Mouse (Mus musculus) embryonic facial prominence, embryonic 15.5 days (tissue): ENCODE measurements around the gene Cfap46. TPM values are rescaled to one million over a fixed set of nuclear protein-coding genes. Genes with fewer than 3 reads are reported as not detected.

Experiments
- ATAC-seq: fragments of 200-750 bp; cut with Nextera tagmentation; 2 replicates; pipeline ENCODE4 v1.8.0; 2017; ENCODE audit warnings: low read depth, moderate TSS enrichment; ENCODE audit not compliant: insufficient number of reproducible peaks, low FRiP score, low TSS enrichment
- H3K27ac ChIP-seq: fragments of 300-500 bp; sonication (generic); replicated peaks from 2 replicates; pipeline ENCODE4 v1.5.1; 2015; ENCODE audit warnings: mild to moderate bottlenecking, inconsistent platforms
- H3K27me3 ChIP-seq: fragments of 300-500 bp; sonication (generic); 2 replicates; pipeline ENCODE4 v1.6.1; 2015; ENCODE audit warnings: inconsistent platforms
- H3K36me3 ChIP-seq: fragments of 300-500 bp; sonication (generic); 2 replicates; pipeline ENCODE4 v1.6.1; 2015; ENCODE audit warnings: mild to moderate bottlenecking, inconsistent platforms
- H3K4me1 ChIP-seq: fragments of 300-500 bp; sonication (generic); 2 replicates; pipeline ENCODE4 v1.6.1; 2015; ENCODE audit warnings: inconsistent platforms
- H3K4me2 ChIP-seq: fragments of 300-500 bp; sonication (generic); replicated peaks from 2 replicates; pipeline ENCODE4 v1.6.1; 2015; ENCODE audit warnings: mild to moderate bottlenecking, inconsistent platforms
- H3K4me3 ChIP-seq: fragments of 300-500 bp; sonication (generic); replicated peaks from 2 replicates; pipeline ENCODE4 v1.5.1; 2015; ENCODE audit warnings: mild to moderate bottlenecking, inconsistent platforms
- H3K9ac ChIP-seq: fragments of 300-500 bp; sonication (generic); 2 replicates; pipeline ENCODE4 v1.6.1; 2015; ENCODE audit warnings: inconsistent platforms
- H3K9me3 ChIP-seq: fragments of 300-500 bp; sonication (generic); replicated peaks from 2 replicates; pipeline ENCODE4 v1.6.1; 2016; ENCODE audit warnings: inconsistent platforms
- WGBS: fragments of 180-500 bp; shearing (Covaris S2); methylation state at CpG from one replicate; pipeline ENCODE4 v1.1.7; 2015; 5-methylcytosine and 5-hydroxymethylcytosine counted together
- polyA plus RNA-seq: library from polyadenylated mRNA; unstranded; fragments of >200 nt; fragmentation: Nextera tagmentation; extraction: Ambion mirVana; gene quantifications from 2 replicates; pipeline ENCODE4 v1.2.1, GENCODE M21; 2015

The Cfap46 gene
- polyA plus RNA-seq, 1 experiment from 2014 or later, result 3.7 TPM

DNA sequence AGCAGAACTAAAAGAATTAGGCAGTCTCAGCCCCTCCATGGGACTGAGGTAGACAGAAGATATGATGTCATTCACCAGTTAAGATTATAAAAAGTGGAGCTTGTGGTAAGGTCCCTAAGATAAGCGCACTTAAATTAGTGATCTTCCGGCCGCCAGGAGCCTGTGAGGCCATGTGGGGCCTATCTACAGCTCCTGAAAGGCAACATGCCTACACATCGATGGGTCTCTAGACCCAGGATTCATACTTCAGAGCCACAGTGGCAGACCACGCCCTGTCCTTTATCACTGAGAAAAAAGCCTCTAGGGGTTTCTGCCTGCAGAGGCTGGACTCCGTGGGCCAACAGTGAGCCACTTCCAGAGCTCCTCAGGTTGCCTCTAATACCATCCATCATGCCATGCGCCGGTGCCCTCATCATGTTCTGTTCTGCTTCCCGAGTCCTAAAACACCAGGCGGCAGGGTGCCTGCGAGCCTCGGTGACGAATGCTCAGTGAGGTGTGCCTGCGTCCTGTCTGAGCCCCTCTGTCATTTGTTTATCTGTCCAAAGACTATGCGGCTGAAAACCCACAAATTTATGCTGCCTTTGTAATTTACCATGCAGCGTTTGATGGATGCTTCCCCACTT is 107.4 kb downstream of the Cfap46 start:
- H3K27me3 ChIP-seq, result peaks cover 42% of the 10 kb centered on the region
- WGBS, result 84% methylated on average over 16 of the region's 16 CpGs
- H3K4me1 ChIP-seq, result peaks cover 5% of the 10 kb centered on the region
- H3K4me3 ChIP-seq, result no peak overlapping the region
- H3K9me3 ChIP-seq, result no peaks in the 10 kb centered on the region
- no peak overlapping the region for H3K27ac ChIP-seq
- no peak for ATAC-seq
- no peak overlapping the region for H3K9ac ChIP-seq
- H3K36me3 ChIP-seq, result peaks cover 29% of the 10 kb centered on the region
- H3K4me2 ChIP-seq, result no peak overlapping the region

DNA sequence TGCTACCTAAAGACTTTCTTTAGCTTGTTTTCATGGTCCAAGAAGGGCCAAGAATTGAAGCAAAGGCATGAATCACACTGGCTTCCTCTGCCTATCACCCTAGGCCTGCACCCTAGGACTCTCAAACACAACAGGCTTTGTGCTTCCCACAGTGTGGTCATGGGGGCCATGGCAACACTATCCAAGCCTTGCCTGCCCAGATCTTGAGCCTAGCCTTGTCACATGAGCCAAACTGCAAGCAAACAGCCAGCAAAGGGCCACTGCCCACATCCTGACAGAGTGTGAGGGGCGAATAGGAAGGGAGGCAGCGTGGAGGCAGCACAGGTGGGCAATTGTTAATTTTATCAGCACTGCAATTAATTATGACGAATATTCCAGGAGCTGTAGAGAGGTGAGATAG is 111.0 kb downstream of the Cfap46 start:
- Histone ChIP-seq H3K4me2 (no peak overlapping the region), H3K9ac (no peak overlapping the region), H3K9me3 (no peaks in the 10 kb centered on the region), H3K27me3 (peaks cover 7% of the 10 kb centered on the region), H3K36me3 (peaks cover 14% of the 10 kb centered on the region), H3K27ac (no peak overlapping the region), H3K4me1 (no peaks in the 10 kb centered on the region), H3K4me3 (no peak overlapping the region)
- WGBS, result 72% methylated on average over 3 of the region's 3 CpGs
- no peak for ATAC-seq

DNA sequence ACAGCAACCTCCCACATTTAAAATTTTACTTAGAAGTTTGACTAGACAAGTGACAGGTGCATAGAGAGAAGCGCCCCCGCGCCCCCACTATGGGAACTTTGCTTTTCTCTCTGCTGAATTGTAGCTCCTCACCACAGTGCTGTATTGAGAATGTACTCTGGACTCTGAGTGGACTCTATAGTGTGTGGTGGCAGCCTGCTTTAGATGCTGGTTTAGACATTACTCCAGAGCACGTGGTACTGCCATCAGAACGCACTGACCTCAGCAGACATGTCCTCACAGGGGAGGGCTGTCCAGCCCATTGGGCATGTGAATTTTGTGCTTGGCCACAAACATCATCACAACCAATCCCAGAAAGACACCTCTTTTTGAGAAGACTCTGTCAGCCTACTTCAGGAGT is 112.8 kb downstream of the Cfap46 start:
- Histone ChIP-seq H3K4me3 (no peak overlapping the region), H3K27ac (no peak overlapping the region), H3K9ac (no peak overlapping the region), H3K4me1 (no peaks in the 10 kb centered on the region), H3K27me3 (no peaks in the 10 kb centered on the region), H3K36me3 (peaks cover 13% of the 10 kb centered on the region), H3K9me3 (no peaks in the 10 kb centered on the region), H3K4me2 (no peak overlapping the region)
- ATAC-seq, result no peak
- WGBS, result 96% methylated on average over 5 of the region's 5 CpGs

DNA sequence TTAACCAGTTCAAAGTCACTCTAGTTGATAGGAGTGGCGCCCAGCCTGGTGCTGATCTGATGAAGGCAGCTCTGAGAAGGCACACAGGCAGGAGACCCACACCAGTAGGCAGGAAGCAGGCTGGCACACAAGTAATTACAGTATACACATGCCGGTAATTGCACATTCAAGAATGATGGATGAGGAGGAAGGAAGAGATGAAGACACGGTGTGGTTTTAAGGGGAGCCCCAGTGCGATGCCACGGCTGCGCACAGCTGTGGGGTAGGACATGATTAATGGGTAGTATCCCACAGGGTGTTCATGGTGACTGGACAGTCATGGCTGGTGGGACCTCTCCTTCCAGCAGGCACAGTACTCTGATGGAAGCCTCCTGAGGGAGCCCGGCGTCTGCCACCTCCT is 117.1 kb downstream of the Cfap46 start:
- Histone ChIP-seq H3K4me2 (no peak overlapping the region), H3K27ac (no peak overlapping the region), H3K9me3 (no peaks in the 10 kb centered on the region), H3K36me3 (peaks cover 7% of the 10 kb centered on the region; the same call in 1 of the 2 replicates), H3K4me3 (no peak overlapping the region), H3K4me1 (no peaks in the 10 kb centered on the region), H3K27me3 (no peaks in the 10 kb centered on the region), H3K9ac (no peak overlapping the region)
- WGBS, result 83% methylated on average over 8 of the region's 8 CpGs
- no peak for ATAC-seq

DNA sequence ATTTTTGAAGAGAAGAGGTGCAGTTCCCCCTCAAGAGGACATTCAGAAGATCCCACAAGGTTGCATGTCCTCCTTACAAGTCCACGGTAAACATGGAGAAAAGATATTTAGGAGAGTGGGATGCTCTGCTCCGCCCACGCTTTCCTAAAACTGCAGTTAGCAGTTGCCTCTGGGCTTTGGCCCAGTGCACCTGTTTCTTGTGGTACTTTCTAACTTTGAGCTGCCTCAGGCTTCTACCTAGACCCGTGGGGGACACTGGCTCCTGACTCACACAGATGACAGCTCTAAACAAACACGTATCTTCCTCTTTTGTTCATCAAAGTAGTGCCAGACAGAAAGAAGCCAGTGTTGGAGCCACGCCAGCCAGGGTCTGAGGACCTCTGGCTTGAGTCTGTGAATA is 117.6 kb downstream of the Cfap46 start:
- H3K36me3 ChIP-seq, result peaks cover 7% of the 10 kb centered on the region; the same call in 1 of the 2 replicates
- H3K9me3 ChIP-seq, result no peaks in the 10 kb centered on the region
- H3K9ac ChIP-seq, result no peak overlapping the region
- WGBS, result 70% methylated on average over 6 of the region's 6 CpGs
- no peak for ATAC-seq
- H3K27me3 ChIP-seq, result no peaks in the 10 kb centered on the region
- H3K27ac ChIP-seq, result no peak overlapping the region
- H3K4me1 ChIP-seq, result no peaks in the 10 kb centered on the region
- H3K4me3 ChIP-seq, result no peak overlapping the region
- H3K4me2 ChIP-seq, result no peak overlapping the region

DNA sequence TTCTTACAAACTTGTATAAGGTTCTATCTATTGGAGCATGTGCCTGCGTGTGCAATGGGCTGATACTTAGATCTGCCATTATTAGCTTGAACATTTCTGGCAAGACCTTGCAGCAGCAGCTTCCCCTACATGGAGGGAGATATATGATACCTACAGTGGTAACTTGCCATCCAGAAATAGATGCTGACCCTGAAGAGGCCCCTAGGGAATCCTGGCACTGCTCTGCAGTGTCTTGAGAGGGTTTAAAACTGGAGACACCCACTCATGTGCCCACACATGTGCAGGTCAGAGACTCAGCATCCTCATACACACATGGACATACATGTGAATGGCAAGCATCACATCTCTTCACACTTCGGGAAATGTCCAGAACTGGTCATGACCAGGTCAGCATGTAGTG is 119.5 kb downstream of the Cfap46 start:
- ATAC-seq, result peak; percentile 48; the same call in 1 of the 2 replicates
- Histone ChIP-seq H3K36me3 (peaks cover 18% of the 10 kb centered on the region), H3K27ac (no peak overlapping the region), H3K4me1 (no peaks in the 10 kb centered on the region), H3K4me2 (no peak overlapping the region), H3K9me3 (no peaks in the 10 kb centered on the region), H3K27me3 (no peaks in the 10 kb centered on the region), H3K9ac (no peak overlapping the region), H3K4me3 (no peak overlapping the region)
- WGBS, result 84% methylated on average over 2 of the region's 2 CpGs

DNA sequence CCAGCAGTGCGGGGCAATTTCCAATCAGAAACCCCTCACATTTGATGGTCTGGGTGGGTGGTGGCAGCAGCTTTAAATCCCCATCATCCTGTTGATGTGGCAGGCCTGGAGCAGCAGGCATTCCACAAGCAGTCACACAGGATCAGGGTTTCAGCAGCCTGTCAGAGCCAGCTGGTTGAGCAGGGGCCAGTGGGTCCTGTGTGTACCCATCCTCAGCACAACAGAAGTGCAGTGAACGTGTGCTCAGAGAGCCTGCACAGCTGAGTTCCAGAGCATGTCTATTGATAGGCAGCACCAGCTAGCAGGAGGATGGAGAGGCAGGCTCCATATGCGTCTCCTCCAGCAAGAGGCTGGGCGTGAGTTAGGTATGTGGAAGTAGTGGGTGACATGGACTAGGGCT is 120.2 kb downstream of the Cfap46 start:
- Histone ChIP-seq H3K27me3 (no peaks in the 10 kb centered on the region), H3K9me3 (no peaks in the 10 kb centered on the region), H3K36me3 (peaks cover 21% of the 10 kb centered on the region), H3K4me1 (no peaks in the 10 kb centered on the region), H3K9ac (no peak overlapping the region), H3K4me2 (no peak overlapping the region), H3K4me3 (no peak overlapping the region), H3K27ac (no peak overlapping the region)
- WGBS, result 77% methylated on average over 4 of the region's 4 CpGs
- no peak for ATAC-seq

DNA sequence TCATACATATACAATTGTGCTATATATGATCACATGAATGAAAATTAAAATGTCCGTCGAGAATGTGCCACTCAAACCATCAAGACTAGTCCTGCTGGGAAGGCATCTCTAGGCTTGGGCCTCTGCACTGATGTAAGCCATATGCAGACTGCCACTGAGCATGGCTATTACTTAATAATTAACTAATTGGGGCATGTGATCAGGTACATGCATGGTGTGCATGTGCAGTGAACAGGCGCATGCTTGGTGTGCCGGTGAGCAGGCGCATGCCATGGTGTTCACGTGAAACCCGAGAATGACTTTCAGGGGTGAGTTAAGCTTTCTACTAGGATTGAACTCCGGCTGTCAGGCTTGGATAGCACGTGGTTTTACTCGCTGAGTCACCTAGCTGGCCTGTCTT is 124.0 kb downstream of the Cfap46 start:
- WGBS, result 83% methylated on average over 10 of the region's 10 CpGs
- Histone ChIP-seq H3K4me2 (no peak overlapping the region), H3K9me3 (no peaks in the 10 kb centered on the region), H3K27me3 (no peaks in the 10 kb centered on the region), H3K4me1 (no peaks in the 10 kb centered on the region), H3K4me3 (no peak overlapping the region), H3K27ac (no peak overlapping the region), H3K36me3 (peaks cover 14% of the 10 kb centered on the region; the same call in 1 of the 2 replicates), H3K9ac (no peak overlapping the region)
- no peak for ATAC-seq

DNA sequence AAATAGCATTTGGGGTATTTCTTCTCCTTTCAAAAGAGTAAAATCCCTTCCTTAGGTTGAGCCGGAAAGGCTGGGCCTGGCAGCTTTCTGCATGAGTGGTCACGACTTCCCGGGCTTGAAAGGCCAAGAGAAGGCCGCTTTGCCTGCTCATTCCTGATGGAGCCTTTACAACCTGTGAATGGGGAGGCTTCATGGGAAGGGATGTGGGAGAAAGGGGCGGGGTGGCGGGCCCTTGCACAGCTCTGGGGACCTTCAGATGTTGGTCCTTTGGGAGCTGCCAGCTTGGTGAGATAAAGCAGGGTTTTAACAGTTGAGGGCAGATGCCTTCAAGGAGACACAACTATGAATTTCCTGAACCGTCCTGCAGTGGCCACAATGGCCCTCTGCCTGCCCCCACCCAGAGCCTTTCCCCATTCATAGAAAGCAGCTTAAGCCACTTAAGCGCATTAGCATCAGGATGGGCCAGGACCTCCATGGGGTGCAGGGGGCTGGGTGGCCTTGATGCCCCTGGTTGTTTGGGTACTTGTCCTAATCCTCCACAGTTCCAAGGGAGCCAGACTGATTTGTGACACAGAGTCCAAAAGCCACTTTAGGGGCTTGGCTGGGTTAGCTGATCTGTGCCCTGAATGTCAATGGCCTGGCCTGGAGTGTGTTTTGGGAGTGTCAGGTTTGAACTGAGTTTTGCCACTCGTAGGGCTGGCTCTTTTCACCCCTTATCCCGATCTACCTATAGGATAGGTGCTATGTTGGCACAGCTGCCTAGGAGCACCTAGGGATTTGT is 126.7 kb downstream of the Cfap46 start:
- no peak for ATAC-seq
- 38% methylated on average over 10 of the region's 10 CpGs for WGBS

DNA sequence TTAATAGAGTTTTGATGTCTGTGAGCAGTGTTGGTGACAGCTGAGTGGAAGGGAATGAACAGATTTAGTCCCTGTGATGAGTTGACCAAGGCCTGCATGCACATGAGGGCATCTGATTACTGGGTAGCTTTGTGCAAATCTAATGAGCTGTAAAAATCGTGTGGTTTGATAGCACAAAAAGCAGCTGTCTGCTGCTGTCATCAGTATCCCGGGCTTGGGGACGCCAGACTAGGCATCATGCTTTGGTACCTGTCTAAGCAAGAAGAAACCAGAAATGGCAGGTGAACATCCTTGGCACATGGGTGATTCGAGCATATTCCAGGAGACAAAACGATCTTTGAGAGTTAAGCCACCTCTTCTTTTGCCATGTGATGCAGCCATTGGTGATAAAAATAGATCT is 127.3 kb downstream of the Cfap46 start:
- H3K9me3 ChIP-seq, result no peaks in the 10 kb centered on the region
- peaks cover 14% of the 10 kb centered on the region; the same call in 1 of the 2 replicates for H3K36me3 ChIP-seq
- H3K9ac ChIP-seq, result no peak overlapping the region
- no peaks in the 10 kb centered on the region for H3K27me3 ChIP-seq
- H3K4me1 ChIP-seq, result no peaks in the 10 kb centered on the region
- ATAC-seq, result no peak
- whole genome bisulfite sequencing, result 48% methylated on average over 5 of the region's 5 CpGs
- H3K4me3 ChIP-seq, result no peak overlapping the region
- no peak overlapping the region for H3K4me2 ChIP-seq
- H3K27ac ChIP-seq, result no peak overlapping the region

More for the DNA sequence above, 126.7 kb downstream of the Cfap46 start:
- H3K27ac ChIP-seq, result no peak overlapping the region
- no peak overlapping the region for H3K9ac ChIP-seq
- peaks cover 14% of the 10 kb centered on the region; the same call in 1 of the 2 replicates for H3K36me3 ChIP-seq
- no peak overlapping the region for H3K4me2 ChIP-seq
- H3K4me1 ChIP-seq, result no peaks in the 10 kb centered on the region
- no peaks in the 10 kb centered on the region for H3K27me3 ChIP-seq
- H3K9me3 ChIP-seq, result no peaks in the 10 kb centered on the region
- H3K4me3 ChIP-seq, result no peak overlapping the region

DNA sequence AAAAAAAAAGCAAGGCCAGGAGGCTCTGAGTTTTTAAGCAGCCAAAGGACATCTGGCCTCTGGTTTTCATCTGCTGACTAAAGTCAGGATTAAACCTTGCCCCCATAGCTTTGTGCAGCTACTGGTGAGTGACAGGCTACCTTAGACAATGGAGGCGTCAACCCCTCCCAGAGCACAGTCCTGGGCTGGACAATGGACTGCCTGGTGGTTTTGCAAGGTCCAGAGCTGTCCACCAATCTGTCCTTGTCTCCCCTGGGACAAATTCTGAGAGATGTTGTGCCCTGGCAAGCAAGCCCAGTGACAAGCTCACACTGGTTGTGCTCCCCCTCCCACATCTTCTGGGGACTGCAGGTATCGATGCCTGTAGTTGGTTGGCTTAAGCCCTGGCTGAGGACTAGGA is 132.1 kb downstream of the Cfap46 start:
- Histone ChIP-seq H3K9me3 (no peaks in the 10 kb centered on the region), H3K27ac (no peak overlapping the region), H3K4me2 (no peak overlapping the region), H3K4me1 (no peaks in the 10 kb centered on the region), H3K27me3 (no peaks in the 10 kb centered on the region), H3K36me3 (no peaks in the 10 kb centered on the region), H3K4me3 (no peak overlapping the region), H3K9ac (no peak overlapping the region)
- no peak for ATAC-seq
- WGBS, result 73% methylated on average over 2 of the region's 2 CpGs
